Mouse (Mus musculus) common myeloid progenitor, adult 5-6 weeks (primary cell): ENCODE measurements around the gene Rptn. TPM values are rescaled to one million over a fixed set of nuclear protein-coding genes. Genes with fewer than 3 reads are reported as not detected.
A peak's percentile ranks its signal among the peaks of the same experiment; 100 is the strongest.
"Not testable (repeated sequence)": the region's sequence is repeated elsewhere in the genome, so short reads cannot be mapped to it uniquely, and the experiment has no call there.

Source experiments
- ATAC-seq: replicated peaks from 2 replicates; pipeline ENCODE4 v1.8.0; 2016; ENCODE audit warnings: low read depth, mild to moderate bottlenecking, moderate TSS enrichment, inconsistent platforms; ENCODE audit not compliant: poor library complexity, severe bottlenecking
- total RNA-seq: library from RNA; stranded (forward); fragments of 200-1000, 187-1606 nt; gene quantifications from 2 replicates; pipeline ENCODE4 v1.2.3, GENCODE M21; 2017

Rptn gene
- not detected in 2 replicates for total RNA-seq

DNA sequence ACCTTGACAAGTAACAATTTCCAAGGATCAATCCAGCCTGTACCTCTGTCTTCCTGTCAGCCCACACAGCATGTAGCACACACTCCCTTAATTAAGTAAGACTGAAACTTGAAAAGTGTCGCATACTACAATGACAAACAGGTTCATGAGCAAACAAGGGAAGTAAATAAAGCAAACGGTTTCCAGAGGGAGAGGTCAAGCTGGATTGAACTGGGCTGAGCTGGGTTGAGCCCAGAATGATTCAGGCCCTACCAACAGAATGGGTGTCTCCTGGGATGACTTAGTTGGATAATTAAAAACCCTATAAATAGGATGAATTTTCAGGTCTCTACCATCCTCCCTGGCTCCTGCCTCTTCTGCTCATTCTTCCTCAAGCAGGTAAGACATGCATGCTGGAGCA is at the start of gene Rptn:
Rptn (plus strand) TSS at position 334 of the 400 bp plus-strand sequence.
- no peak for ATAC-seq

DNA sequence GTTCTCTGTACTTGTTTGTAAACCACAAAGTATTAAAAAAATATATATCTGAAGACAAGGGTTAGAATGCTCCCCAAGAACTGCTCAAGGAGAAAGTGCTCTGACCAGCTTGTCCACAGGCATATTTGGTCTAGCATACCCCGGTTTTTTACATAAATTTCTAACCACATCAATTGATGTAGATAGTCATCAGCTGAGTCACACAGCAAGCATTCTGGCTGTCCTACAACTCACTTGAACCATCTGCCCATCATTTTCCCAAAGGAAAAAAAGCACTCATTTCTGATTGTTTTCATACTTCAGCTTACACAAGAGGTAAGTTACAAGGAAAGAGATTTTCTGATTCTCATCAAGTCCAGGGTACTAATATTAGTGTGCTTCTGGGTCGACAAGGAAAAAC is 46.6 kb upstream of the Rptn start:
- ATAC-seq = no peak

DNA sequence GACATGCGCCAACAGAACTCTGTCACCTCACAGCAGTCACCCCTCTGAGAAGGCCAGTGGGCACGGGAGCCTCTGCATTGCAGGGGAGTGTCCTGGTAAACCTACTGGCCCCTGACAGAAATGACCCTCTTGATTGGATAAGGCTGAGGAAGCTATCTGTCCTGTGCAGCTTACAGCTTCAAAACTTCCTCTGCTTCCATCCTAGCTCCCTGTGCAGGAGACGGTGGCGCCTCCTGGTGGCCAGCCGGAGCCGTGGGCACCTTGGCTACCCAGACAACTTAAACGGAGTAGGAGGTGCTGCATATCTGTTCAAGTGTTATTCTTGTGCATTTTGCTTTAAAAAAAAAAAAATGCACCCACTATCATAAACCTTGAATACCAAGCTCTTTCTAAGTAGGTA is 33.5 kb upstream of the Rptn start:
- peak; percentile 84 for ATAC-seq

DNA sequence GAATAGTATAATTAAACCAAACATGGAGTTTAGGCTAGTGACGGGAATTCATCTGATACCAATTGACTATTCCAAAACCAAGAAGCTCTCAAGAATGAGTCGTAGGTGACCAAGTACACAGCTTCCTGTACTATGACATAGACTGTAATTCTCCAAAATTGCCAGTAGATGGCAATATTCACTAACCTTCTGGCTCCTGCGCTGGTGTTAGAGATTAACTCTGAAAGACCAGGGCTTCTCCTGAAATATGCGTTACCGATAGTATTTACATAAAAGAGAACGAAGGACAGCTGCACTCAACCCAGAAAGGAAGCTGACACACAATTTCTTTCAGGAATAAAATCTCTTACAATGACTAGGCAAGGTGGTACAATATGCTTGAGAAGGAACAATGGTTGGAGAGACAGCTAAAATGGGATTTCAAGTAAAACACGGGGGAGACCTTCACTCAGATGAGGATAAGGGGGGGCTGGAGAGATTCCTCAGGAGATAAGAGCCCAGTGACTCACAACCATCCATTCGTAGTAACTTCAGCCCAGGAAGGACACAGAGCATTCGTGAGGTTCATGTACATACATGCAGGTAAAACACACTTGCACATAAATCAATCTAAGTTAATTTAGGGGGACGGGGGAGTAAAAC is 31.4 kb upstream of the Rptn start:
- peak; percentile 94 for ATAC-seq

DNA sequence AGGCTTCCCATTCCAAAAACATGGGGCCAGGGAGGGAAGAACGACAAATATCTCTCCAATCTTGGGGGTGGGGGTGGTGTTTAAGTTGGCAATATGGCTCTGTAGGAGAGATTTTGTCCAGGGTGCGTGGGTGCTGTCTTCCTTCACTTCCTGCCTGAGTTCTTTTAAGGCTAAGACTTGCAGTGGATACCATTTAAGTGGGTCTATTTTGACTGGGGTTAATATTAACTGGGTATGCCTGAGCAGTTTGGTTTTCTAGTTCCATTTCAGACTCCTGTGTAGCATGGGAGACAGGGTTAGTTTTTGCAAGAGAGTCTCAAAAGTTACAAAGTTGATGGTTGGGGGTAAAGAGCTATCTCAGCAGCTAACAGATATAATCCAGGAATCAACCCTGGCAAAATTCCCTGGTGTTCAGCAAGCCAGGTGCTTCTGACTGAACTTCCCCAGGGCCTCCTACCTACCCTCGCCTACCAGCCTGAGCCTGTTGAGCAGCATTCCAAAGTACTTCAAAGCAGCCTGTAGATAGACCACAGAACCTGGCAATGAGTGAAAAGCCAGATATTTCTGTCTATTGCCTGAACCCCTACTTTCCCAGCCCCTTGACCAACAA is 26.4 kb upstream of the Rptn start:
- ATAC-seq = no peak

DNA sequence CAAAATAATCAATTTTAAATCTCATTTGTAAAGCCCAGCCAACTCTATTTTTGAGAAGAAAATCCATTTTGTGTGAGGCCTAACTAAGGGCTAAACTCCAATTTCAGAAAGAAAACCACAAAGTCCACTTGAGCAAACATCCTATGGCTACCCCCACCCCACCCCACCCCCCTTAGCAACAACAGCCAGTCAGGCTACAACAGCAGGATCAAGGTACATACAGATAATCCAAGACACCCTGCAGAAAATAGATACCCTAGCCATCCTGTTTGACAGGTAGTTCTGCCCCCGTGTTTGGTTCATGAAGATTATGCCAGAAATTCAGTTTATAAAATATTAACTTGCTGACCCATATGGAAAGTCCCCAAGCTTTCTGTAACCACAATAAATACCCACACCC is 25.3 kb upstream of the Rptn start:
- no peak for ATAC-seq

DNA sequence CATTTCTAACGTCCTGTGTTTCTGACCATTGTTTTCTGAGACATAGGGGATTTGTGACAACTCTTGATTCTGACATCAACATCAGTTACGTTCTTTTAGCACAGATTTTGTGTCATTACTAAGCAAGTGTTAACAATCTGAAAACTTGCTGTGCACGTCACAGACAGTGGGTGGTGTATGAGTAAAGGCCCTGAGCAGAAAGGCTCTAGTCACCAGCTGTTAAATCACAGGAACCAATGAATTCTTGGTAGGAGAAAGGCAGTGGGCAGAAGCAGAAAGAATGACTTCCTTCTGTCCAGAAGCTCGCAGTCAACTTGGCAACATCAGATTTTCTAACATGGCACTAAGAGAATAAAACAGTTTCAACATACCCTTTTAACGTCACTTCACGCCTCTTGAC is 20.1 kb upstream of the Rptn start:
- no peak for ATAC-seq

DNA sequence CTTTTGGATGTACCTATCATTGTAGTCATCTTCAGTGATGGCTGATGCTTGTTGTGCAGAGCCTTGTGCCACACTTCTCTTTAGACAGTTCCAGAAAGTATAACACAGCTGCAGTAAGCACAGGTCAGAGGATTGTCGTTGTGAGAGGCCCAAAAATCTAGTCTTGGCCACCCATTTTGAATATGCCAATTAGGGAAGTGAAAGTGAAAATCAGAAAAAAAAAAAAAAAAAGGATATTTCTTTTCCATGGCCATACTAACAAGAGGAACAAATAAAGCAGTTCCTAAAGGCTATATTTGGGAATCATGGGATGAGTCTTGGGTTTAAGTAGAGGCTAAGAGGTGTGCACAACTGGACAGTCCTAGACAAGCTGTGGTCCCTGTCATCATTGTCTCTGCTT is 18.3 kb upstream of the Rptn start:
- ATAC-seq = no peak

DNA sequence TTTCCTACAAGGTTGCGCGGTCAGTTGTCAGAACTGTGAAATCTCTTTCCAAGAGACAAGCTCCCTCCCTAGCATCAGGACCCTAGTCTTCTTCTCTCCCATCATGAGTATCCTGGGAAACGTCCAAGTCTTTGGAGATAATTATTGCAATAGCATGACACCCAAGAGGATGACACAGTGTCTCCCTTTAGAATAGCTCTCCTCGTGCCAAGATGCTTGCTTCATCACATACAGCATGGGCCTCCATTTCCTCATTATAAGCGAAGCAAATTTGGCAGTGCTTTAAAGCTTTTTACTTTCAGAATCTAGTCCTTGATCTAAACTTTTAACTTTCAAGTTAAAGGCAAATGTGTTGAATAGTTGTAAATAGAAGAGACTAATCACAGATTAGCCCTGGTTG is 17.9 kb upstream of the Rptn start:
- ATAC-seq = no peak

DNA sequence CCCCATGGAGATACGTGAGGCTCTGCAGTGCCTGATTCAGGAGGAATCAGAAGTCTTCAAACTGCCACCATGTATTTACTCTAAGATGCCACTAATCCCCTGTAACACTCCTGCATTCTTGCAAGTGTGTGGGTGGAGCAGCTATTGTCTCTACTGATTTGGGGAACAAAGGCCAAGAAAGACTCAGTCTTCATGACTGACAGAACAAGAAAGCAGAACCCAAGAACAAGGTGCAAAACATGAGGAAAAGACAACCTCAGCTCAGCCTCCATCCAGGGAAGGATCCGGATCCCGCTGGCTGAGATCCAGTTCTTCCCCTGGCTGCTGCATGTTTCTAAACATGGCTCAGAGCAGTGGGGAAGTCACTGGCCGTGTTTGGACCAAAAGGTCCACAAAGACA is 15.4 kb upstream of the Rptn start:
- no peak for ATAC-seq

DNA sequence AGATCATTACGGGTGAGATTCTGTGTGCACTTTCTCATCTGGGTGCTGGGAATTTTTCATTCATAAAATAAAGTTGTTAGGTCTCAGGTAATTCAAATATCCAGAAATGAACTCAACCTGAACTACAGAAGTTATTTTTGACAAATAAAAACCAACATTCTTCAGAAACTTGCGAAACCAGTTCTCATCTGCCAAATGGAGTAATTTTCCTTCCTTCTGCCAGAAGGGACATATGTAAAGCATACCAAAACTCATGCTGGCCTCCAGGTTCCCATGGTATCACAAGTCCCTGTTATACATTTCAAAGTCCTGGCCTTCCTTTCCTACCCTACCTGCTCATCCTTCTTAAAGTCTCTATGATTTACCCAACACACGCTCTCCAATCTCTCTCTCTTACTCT is 10.4 kb downstream of the Rptn start:
- ATAC-seq = no peak

DNA sequence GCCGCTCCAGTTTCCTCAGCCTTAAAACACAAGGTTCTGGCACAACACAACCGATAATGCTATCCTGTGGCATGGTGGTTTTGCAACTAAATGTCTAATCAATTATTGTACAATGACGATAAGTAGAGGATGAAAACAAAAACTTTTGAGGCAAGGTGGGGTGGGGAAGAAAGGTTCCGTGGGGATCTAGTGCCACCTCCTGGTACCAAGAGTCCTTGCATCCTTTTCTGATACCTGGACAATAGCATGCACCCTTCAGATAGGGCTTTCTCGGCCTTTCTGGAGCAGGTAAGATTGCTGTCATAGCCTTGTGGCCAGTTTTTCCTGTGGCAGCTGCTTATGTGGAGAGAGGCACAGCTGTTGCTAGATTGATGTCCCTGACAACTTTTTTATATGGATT is 13.5 kb downstream of the Rptn start:
- ATAC-seq = peak; percentile 87

DNA sequence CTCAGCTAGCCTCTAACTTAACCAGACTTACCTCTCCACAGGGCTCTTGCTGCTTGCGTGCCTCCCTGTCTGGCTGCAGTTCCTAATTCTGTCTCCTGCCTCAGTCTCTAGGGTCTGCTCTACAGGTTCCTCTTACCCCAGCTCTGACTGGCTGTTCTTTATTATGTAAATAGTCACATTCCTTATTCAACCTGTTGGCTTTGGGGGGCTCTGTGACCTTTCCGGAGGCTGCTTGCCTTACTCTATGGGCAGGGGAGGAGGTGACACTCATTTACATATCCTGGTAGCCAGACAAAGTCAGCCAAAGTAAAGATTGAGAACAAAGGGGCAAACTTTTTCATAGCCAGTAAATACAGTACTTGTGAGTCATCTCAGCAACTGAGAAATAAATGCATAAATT is 18.4 kb downstream of the Rptn start:
- no peak for ATAC-seq

DNA sequence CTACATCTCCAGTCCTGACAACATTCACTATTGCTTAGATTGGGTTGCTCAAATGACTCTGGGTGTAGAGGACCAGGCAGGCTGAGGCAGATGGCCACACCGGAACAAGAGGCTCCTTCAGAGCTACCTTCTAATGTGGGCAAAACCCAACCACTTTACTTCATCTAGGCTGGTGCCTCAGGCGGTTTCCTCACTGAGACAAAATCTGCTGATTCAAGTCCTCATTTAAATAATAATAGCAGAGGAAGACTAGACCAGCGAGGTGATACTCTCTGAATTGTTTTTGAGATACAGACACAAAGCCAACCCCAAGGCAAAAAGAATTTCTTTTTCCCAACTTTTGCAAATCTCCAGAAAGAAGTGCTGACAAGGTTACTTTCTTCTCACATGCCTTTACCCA is 38.2 kb downstream of the Rptn start:
- ATAC-seq = no peak

DNA sequence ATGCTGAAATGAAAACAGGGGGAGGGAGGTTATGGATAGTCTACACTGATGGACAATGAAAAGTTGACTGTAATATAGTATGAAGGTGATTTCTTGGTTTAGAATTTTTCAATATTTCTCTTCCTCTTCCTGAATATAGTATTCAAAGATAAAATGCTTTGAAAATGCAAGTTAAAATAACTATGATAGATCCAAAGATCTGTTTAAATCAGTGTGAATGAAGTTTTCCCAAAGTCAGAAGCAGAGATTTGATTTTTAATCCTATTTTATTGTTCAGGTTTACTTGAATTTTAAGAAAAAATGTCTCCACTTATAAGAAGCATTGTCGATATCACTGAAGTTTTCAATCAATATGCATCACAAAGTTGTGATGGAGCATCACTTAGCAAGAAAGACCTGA is 48.5 kb downstream of the Rptn start, which contains the start of gene Tchh:
Tchh (plus strand) TSS at position 301 of the 400 bp plus-strand sequence.
- ATAC-seq = no peak

DNA sequence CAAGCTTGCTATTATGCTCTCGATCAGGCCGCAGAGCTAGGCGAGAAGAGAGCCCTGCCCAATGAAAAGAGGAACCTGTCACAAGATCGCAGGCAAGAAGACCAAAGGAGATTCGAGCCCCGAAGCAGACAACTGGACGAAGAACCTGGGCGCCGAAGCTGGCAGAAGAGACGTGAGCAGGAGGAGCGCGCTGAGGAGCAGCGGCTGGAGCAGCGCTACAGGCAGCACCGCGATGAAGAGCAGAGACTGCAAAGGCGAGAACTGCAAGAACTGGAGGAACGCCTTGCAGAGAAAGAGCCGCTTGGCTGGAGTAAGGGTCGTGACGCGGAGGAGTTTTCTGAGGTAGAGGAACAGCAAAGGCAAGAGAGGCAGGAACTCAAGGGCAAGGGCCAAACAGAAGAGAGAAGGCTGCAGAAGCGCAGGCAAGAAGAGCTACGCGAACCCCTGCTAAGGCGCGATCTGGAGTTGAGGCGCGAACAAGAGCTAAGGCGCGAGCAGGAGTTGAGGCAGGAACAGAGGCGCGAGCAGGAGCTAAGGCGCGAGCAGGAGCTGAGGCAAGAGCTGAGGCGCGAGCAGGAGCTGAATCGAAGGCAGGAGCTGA is 50.1 kb downstream of the Rptn start:
- peak; percentile 64 for ATAC-seq

DNA sequence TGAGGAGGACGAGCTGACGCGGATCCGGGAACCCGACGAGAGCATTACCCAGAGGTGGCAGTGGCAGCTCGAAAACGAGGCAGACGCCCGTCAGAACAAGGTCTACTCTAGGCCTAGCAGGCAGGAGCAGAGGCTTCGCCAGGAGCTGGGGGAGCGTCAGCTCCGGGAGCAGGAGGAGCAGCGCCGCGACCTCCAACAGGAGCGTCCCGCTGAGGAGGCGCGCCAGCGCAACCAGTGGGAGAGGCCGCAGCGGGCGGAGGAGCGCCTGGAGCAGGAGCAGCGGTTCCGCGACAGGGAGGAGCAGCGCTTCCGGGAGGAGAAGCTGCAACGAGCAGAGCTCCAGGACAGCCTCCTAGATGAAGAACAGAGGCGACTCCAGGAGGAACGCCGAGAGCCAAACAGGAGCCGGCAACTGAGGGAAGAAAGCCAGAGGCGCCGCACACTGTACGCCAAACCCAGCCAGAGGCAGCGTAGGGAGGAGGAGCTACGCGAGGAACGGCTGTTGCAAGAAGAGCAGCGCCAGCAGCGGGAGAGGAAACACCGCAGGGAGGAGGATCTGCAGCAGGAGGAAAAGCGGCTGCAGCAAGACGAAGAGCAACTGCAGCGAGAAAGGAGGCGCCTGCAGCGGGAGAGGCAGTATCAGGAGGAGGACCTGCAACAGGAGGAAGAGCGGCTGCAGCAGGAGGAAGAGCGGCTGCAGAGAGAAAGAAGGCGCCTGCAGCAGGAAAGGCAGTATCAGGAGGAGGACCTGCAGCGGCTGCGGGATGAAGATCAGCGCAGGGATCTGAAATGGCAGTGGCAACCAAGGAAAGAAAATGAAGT is 51.1 kb downstream of the Rptn start:
- ATAC-seq = peak; percentile 76

DNA sequence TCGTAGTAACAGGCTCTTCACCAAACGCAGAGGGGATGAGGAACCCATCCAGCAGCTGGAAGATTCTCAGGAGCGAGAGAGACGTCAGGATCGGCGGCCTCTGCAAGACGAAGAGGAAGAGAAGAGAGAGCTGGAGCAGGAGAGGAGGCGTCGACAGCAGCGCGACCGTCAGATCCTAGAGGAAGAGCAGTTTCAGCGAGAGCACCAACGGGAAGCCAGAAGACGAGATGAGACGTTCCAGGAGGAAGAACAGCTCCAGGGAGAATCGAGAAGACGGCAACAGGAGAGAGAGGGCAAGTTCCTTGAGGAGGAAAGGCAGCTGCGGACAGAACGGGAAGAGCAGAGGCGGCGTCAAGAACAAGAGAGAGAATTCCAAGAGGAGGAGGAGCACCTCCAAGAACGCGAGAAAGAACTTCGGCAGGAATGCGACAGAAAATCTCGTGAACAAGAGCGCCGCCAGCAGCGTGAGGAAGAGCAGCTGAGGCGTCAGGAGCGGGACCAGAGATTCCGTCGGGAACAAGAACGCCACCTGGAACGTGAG is 51.7 kb downstream of the Rptn start:
- ATAC-seq = no peak

DNA sequence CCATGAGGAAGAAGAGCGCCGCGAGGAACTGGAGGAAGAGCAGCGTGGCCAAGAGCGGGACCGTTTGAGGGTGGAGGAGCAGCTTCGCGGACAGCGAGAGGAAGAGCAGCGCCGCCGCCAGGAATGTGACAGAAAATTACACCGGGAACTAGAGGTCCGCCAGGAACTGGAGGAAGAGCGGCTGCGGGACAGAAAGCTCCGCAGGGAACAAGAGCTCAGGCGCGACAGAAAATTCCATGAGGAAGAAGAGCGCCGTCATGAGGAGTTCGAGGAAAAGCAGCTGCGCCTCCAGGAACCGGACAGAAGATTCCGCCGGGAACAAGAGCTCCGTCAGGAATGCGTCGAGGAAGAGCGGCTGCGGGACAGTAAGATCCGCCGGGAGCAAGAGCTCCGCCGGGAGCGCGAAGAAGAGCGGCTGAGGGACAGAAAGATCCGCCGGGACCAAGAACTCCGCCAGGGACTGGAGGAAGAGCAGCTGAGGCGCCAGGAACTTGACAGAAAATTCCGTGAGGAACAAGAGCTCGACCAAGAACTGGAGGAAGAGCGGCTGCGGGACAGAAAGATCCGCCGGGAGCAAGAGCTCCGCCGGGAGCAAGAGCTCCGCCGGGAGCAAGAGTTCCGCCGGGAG is 52.7 kb downstream of the Rptn start:
- ATAC-seq = no peak

DNA sequence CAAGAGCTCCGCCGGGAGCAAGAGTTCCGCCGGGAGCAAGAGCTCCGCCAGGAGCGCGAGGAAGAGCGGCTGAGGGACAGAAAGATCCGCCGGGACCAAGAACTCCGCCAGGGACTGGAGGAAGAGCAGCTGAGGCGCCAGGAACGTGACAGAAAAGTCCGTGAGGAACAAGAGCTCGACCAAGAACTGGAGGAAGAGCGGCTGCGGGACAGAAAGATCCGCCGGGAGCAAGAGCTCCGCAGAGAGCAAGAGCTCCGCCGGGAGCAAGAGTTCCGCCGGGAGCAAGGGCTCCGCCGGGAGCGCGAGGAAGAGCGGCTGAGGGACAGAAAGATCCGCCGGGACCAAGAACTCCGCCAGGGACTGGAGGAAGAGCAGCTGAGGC is 53.2 kb downstream of the Rptn start:
- ATAC-seq = not testable (repeated sequence)
